Mouse (Mus musculus) cortical plate, adult 2 months (tissue): Measurements from ENCODE around the gene Dusp15.

Experiments
- CTCF ChIP-seq: fragments of 200-500 bp; IDR thresholded peaks from 2 replicates; pipeline ENCODE4 v1.5.1; 2011; ENCODE audit warnings: mild to moderate bottlenecking, control low read depth, low read length; ENCODE audit not compliant: insufficient read depth; ENCODE audit errors: extremely low read depth
- POLR2A ChIP-seq: fragments of 200-500 bp; IDR thresholded peaks from 2 replicates; pipeline ENCODE4 v1.6.1; 2011; ENCODE audit warnings: mild to moderate bottlenecking, low read length, control low read depth; ENCODE audit not compliant: insufficient read depth; ENCODE audit errors: extremely low read depth

GRCm38 (mm10) chr2:152904127-152904643 is 47.3 kb downstream of the Dusp15 start:
- TF ChIP-seq CTCF (no peak), POLR2A (no peak)
